Mouse (Mus musculus) liver, embryonic 14.5 days (tissue): Measurements from ENCODE around the gene Crlf1.

Source experiments
- CTCF ChIP-seq: IDR thresholded peaks from 2 replicates; pipeline ENCODE4 v1.5.1; 2016; ENCODE audit warnings: antibody characterized with exemption, low read depth, control low read depth
- EP300 ChIP-seq: IDR thresholded peaks from 2 replicates; pipeline ENCODE4 v1.6.1; 2016; ENCODE audit warnings: antibody characterized with exemption, low read depth

DNA sequence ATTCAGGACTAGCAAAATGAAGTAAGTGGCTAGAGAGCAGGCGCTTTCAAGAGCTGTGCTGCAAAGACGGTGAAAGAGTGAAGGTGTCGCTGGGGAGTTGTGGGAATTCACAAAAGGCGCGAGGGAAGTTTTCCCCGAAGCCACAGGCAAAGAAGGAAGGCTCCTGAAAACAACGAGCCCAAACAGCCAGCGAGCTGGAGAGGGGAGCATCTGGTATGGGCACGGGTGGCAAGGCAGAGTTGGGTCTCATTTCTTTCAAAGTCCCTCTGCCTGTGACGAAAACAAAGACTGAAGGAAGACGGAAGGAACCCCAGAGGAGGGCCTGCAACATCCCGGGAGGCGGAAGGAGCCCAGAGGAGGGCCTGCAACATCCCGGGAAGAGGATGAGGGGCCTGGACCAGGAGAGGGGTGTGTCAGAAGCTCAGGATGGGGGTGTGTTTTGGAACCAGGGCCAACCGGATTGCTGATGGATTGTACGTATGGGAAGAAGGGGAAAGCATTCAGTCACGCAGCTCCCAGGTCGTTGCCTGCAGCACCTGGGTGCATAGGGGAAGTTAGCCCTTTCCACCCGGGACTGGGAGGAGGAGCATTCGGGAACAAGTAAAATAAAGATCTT, 2.0 kb upstream of the Crlf1 start:
- TF ChIP-seq EP300, result no peak
- no peak for TF ChIP-seq CTCF
